Mouse (Mus musculus): ENCODE results near the gene Txndc16.

GRCm38 (mm10) chr14:45219281-45220089 is 643 bp downstream of the Txndc16 start, which contains the start of gene Gpr137c:
- TF ChIP-seq CTCF (IDR thresholded peaks at IDR 0.05; ENCODE audit: low read depth), result peak; percentile 16; the same call in 1 of the 2 replicates
- no peak for TF ChIP-seq EP300 (optimal IDR thresholded peaks at IDR 0.05)
